Mouse (Mus musculus) ZHBTc4 (cell line): ENCODE results near the gene Csnk1d.
A peak's percentile ranks its signal among the peaks of the same experiment; 100 is the strongest.

ENCODE experiments used
- DNase-seq: peaks from one replicate; pipeline ENCODE4 v3.0.0-alpha.2; 2011; ENCODE audit warnings: low read depth, low spot score

Gene Csnk1d

GRCm38 (mm10) chr11:120990951-120991526 is at the start of gene Csnk1d:
Csnk1d (minus strand) TSS chr11:120991330.
- peak; percentile 95 for DNase-seq

- peak; percentile 10 for DNase-seq
Measured at GRCm38 (mm10) chr11:121039302-121039701, 48.2 kb upstream of the Csnk1d start, which contains the start of gene Cd7. Cd7 (minus strand) TSS chr11:121039418.

GRCm38 (mm10) chr11:121038366-121039240 is 47.5 kb upstream of the Csnk1d start:
- DNase-seq: no peak

- DNase-seq: no peak
Measured at GRCm38 (mm10) chr11:121033118-121033517, 42.0 kb upstream of the Csnk1d start.

- DNase-seq: no peak
Measured at GRCm38 (mm10) chr11:121027259-121027658, 36.1 kb upstream of the Csnk1d start.

GRCm38 (mm10) chr11:121024163-121024562 is 33.0 kb upstream of the Csnk1d start:
- no peak for DNase-seq

- DNase-seq: no peak
Measured at GRCm38 (mm10) chr11:121019501-121019900, 28.4 kb upstream of the Csnk1d start.

GRCm38 (mm10) chr11:121017703-121018102 is 26.6 kb upstream of the Csnk1d start:
- peak; percentile 67 for DNase-seq

- DNase-seq: no peak
Measured at GRCm38 (mm10) chr11:121015472-121015871, 24.3 kb upstream of the Csnk1d start.

GRCm38 (mm10) chr11:121014896-121015300 is 23.8 kb upstream of the Csnk1d start:
- peak; percentile 63 for DNase-seq

GRCm38 (mm10) chr11:121013656-121014055 is 22.5 kb upstream of the Csnk1d start:
- DNase-seq: no peak

GRCm38 (mm10) chr11:121010044-121010755 is 19.1 kb upstream of the Csnk1d start:
- DNase-seq: no peak

GRCm38 (mm10) chr11:121006184-121006583 is 15.1 kb upstream of the Csnk1d start:
- DNase-seq: no peak

- no peak for DNase-seq
Measured at GRCm38 (mm10) chr11:121004281-121004680, 13.2 kb upstream of the Csnk1d start.

GRCm38 (mm10) chr11:121001966-121002365 is 10.8 kb upstream of the Csnk1d start:
- DNase-seq: no peak

GRCm38 (mm10) chr11:120994741-120995140 is 3.6 kb upstream of the Csnk1d start:
- DNase-seq: no peak

GRCm38 (mm10) chr11:120993586-120993985 is 2.5 kb upstream of the Csnk1d start:
- DNase-seq: no peak

- no peak for DNase-seq
Measured at GRCm38 (mm10) chr11:120993080-120993479, 1.9 kb upstream of the Csnk1d start.

GRCm38 (mm10) chr11:120991791-120992190 is 661 bp upstream of the Csnk1d start:
- no peak for DNase-seq

GRCm38 (mm10) chr11:120990126-120990781 is 876 bp downstream of the Csnk1d start:
- peak; percentile 58 for DNase-seq

- peak; percentile 22 for DNase-seq
Measured at GRCm38 (mm10) chr11:120989523-120989922, 1.6 kb downstream of the Csnk1d start.

GRCm38 (mm10) chr11:120988410-120988809 is 2.7 kb downstream of the Csnk1d start:
- no peak for DNase-seq
